Mouse (Mus musculus): Measurements from ENCODE around the gene Rnls.

The Rnls gene

GRCm38 (mm10) chr19:33103851-33104250 is 288.2 kb downstream of the Rnls start:
- DNase-seq (ENCODE audit: low read depth, low spot score), result no peak

- no peak for DNase-seq (ENCODE audit: low read depth, low spot score)
These were observed 289.3 kb downstream of the Rnls start for GRCm38 (mm10) chr19:33102783-33103139.

- DNase-seq (ENCODE audit: low read depth, low spot score), result no peak
These were observed 289.9 kb downstream of the Rnls start for GRCm38 (mm10) chr19:33102008-33102782.

GRCm38 (mm10) chr19:33101093-33102007 is 290.7 kb downstream of the Rnls start:
- DNase-seq (ENCODE audit: low read depth, low spot score), result no peak

GRCm38 (mm10) chr19:33100598-33100997 is 291.5 kb downstream of the Rnls start:
- DNase-seq (ENCODE audit: low read depth, low spot score), result no peak

- no peak for DNase-seq (ENCODE audit: low read depth, low spot score)
These were observed 292.1 kb downstream of the Rnls start for GRCm38 (mm10) chr19:33100031-33100430.

- DNase-seq (ENCODE audit: low read depth, low spot score), result no peak
These were observed 292.8 kb downstream of the Rnls start for GRCm38 (mm10) chr19:33099201-33099788.

- no peak for DNase-seq (ENCODE audit: low read depth, low spot score)
These were observed 294.4 kb downstream of the Rnls start for GRCm38 (mm10) chr19:33097691-33098090.

GRCm38 (mm10) chr19:33096581-33096980 is 295.5 kb downstream of the Rnls start:
- no peak for DNase-seq (ENCODE audit: low read depth, low spot score)

GRCm38 (mm10) chr19:33092575-33092974 is 299.5 kb downstream of the Rnls start:
- no peak for DNase-seq (ENCODE audit: low read depth, low spot score)

GRCm38 (mm10) chr19:33091324-33091723 is 300.8 kb downstream of the Rnls start:
- DNase-seq (ENCODE audit: low read depth, low spot score), result no peak

- DNase-seq (ENCODE audit: low read depth, low spot score), result no peak
These were observed 303.2 kb downstream of the Rnls start for GRCm38 (mm10) chr19:33088868-33089267.

- DNase-seq (ENCODE audit: low read depth, low spot score), result no peak
These were observed 304.1 kb downstream of the Rnls start for GRCm38 (mm10) chr19:33087961-33088360.
